Mouse (Mus musculus) large intestine, adult 2 months (tissue): Measurements from ENCODE around the gene Ifngr2. TPM values are rescaled to one million over a fixed set of nuclear protein-coding genes. Genes with fewer than 3 reads are reported as not detected.

Experiments
- DNase-seq: peaks from one replicate; pipeline ENCODE4 v3.0.0-alpha.2; 2012; ENCODE audit warnings: low read depth, low spot score
- WGBS: fragments of 180-500 bp; shearing (Covaris S2); methylation state at CpG from one replicate; pipeline ENCODE4 v1.1.7; 2018; 5-methylcytosine and 5-hydroxymethylcytosine counted together
- polyA plus RNA-seq: library from polyadenylated mRNA; depleted of rRNA; stranded (reverse); fragments of >200 nt; gene quantifications from 2 replicates; pipeline ENCODE4 v1.2.3, GENCODE M21; 2012

Gene Ifngr2
- polyA plus RNA-seq, 1 experiment, result 57.2 TPM

GRCm38 (mm10) chr16:91534477-91534876 lies 12.4 kb upstream of the Ifngr2 start:
- DNase-seq, result no peak
- 59% methylated on average over 13 of the region's 13 CpGs for WGBS

GRCm38 (mm10) chr16:91534888-91535287 lies 12.0 kb upstream of the Ifngr2 start:
- DNase-seq, result no peak
- 35% methylated on average over 6 of the region's 6 CpGs for WGBS

- 39% methylated on average over 6 of the region's 6 CpGs for WGBS
- no peak for DNase-seq
These were observed 10.5 kb upstream of the Ifngr2 start for GRCm38 (mm10) chr16:91536372-91536771.

GRCm38 (mm10) chr16:91537065-91537464 lies 9.8 kb upstream of the Ifngr2 start:
- 86% methylated on average over 3 of the region's 3 CpGs for WGBS
- no peak for DNase-seq

DNA sequence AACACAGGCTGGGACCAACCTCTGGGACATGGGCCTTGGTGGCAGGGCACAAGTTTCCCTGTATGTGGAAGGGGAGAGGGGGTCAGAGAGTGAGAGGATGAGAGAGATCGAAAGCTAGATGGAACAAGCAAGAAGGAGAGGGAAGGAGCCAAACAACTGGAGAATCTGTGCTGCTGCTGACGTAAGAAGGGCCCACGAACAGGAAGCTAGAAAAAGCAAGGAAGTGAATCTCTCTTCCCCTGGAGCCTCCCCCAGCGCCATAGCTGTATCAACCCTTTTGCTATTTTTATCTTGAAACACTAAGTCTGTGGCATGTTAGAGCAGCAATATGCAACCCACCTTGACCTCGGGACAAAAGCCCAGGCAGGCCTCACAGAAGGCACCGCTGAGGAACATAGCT lies 8.8 kb upstream of the Ifngr2 start:
- no peak for DNase-seq
- 72% methylated on average over 6 of the region's 6 CpGs for WGBS

DNA sequence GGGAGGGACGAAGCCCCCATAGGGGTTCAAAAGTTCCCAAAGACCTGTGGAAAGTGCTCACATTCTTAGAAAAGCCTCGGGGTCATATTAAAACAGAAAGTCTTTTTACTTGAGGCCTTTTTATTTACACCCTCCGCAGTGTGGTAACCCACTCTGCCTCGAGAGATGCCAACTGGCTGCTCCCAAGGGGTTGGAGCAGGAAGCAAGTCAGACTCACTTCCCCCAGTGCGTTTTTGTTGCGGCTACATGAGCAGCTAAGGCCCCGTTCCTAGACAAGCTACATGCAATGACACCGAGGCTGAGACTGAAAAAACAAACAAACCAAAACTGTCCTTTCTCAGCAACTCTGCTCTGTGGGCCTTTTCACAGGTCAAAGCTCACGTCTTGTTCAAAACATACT lies 8.4 kb upstream of the Ifngr2 start:
- DNase-seq, result no peak
- WGBS, result 68% methylated on average over 9 of the region's 9 CpGs

DNA sequence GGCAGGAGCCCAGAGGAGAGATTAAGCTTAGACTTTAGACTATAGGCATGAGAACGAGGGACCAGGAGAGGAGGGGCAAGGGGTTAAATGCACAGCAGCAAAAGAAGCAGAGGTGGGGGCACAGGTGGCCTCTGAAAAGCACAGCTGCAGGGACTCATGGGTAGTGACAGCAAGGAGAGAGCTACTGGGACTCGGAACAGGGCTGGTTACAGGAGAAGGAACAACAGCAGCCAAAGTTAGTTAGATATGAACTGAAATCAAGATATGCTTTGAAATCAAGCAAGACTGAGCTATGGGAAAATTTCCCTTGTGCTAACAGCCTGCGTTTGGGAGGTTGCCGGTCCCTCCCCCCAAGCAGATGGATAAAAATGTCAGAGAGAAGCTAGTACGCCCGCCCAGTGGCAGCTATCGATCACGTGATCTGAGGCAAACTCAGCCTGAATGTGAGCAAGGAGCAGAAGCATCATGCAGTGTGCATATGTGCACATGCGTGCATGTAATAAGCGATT lies 5.2 kb upstream of the Ifngr2 start:
- WGBS, result 32% methylated on average over 10 of the region's 10 CpGs
- DNase-seq, result no peak

DNA sequence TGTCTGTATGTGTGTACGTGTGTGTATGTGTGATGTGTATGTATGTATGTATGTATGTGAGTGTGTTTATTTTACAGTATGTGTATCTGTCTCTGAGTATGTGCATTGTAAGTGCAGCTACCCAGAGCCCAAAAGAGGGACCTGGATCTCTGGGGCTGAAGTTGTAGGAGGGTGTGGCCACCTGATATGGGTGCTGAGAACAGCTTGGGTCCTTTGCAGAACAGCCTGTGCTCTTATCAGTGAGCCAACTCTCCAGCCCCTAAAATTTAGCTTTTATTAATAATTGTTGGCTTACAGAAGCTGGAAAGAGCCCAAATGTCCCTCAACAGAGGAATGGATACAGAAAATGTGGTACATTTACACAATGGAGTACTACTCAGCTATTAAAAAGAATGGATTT lies 3.3 kb upstream of the Ifngr2 start:
- WGBS, result 98% methylated on average over 1 of the region's 1 CpGs

GRCm38 (mm10) chr16:91545597-91546281 lies 1.1 kb upstream of the Ifngr2 start:
- no peak for DNase-seq
- 52% methylated on average over 10 of the region's 10 CpGs for WGBS

More for the DNA sequence above, 3.3 kb upstream of the Ifngr2 start:
- no peak for DNase-seq

DNA sequence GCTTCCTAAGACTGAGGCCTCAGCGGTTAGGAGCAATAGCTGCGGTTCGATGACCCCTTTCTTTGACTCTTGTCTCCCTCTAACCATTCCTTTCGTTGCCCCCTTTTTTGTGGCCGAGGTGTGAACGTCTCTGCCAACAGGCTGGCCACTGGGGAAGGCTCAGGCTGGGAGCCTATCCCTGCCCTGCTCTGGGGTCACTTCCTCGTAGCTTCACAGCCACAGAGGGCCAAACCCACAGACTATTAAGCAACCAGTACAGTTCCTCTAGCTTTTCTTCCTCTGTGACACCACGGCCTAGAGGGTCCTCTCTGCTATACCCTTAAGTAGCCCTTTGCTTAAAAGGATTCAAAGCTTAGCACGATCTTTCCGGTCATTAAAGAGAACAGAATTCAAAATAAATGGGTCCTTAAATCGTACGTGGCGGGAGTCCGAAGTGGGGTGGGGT lies 459 bp upstream of the Ifngr2 start:
- no peak for DNase-seq

DNA sequence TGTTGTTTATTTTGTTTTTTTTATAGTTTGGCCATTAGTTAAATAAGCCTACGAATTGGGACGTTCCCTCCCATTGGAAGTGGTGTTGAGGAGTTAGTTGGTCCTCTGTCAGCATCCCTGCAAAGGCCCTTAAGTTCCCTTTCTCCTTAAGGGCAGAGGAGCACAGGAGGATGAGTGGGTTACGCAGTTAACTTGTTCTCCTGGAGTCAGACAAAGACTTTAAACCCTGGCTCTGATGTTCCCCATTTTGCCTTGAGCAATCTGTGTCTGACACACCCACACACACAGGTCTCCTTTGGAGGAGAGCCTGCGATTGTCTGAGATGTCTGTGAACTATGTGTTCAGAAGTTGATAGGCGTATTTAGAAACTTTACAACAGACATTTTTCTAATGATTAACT lies 1.1 kb downstream of the Ifngr2 start:
- no peak for DNase-seq
- WGBS, result 8% methylated on average over 5 of the region's 5 CpGs

More for the DNA sequence above, 459 bp upstream of the Ifngr2 start:
- 11% methylated on average over 14 of the region's 14 CpGs for WGBS

GRCm38 (mm10) chr16:91548586-91548985 lies 1.7 kb downstream of the Ifngr2 start:
- WGBS, result 14% methylated on average over 5 of the region's 5 CpGs

DNA sequence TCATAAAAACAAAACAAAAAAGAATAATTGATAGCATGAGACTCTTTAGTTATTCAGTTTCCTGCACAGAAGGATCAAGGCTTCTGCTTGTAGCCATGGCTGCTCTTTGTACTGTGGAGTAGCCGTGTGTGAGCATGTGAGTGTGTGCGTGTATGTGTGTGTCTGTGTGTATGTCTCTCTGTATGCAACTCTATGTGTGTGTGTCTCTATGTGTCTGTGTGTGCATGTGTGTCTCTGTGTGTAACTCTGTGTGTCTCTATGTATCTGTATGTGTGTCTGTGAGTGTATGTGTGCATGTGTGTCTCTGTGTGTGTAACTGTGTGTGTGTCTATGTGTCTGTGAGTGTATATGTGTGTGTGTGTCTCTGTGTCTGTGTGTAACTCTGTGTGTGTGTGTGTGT lies 2.1 kb downstream of the Ifngr2 start:
- 24% methylated on average over 2 of the region's 2 CpGs for WGBS
- DNase-seq, result no peak

More at GRCm38 (mm10) chr16:91548586-91548985, 1.7 kb downstream of the Ifngr2 start:
- no peak for DNase-seq

GRCm38 (mm10) chr16:91549616-91550015 lies 2.7 kb downstream of the Ifngr2 start:
- 34% methylated on average over 5 of the region's 5 CpGs for WGBS
- no peak for DNase-seq

GRCm38 (mm10) chr16:91551081-91551524 lies 4.2 kb downstream of the Ifngr2 start:
- 23% methylated on average over 10 of the region's 10 CpGs for WGBS
- DNase-seq, result no peak

DNA sequence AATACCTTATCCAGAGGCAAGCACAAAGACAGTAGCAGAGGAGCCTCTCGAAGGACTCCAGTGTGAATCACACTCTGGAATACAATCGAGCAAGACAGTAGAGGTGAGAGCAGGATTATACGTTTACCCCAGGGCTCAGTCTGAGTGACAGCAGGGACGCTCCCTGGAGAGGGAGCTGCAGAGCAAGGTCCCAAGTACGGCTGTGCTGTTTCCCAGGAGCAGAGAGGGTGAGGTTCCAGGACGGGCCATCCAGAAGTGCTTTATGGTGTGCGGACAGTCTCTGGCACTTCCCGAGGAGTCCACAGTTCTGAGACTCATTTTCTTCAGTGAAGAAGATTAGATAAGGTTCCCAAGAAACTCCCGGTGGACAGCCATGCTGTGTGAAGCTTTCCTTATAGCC lies 5.2 kb downstream of the Ifngr2 start:
- WGBS, result 28% methylated on average over 9 of the region's 9 CpGs
- DNase-seq, result no peak

- DNase-seq, result no peak
- 60% methylated on average over 12 of the region's 12 CpGs for WGBS
These were observed 6.8 kb downstream of the Ifngr2 start for GRCm38 (mm10) chr16:91553625-91554024.

DNA sequence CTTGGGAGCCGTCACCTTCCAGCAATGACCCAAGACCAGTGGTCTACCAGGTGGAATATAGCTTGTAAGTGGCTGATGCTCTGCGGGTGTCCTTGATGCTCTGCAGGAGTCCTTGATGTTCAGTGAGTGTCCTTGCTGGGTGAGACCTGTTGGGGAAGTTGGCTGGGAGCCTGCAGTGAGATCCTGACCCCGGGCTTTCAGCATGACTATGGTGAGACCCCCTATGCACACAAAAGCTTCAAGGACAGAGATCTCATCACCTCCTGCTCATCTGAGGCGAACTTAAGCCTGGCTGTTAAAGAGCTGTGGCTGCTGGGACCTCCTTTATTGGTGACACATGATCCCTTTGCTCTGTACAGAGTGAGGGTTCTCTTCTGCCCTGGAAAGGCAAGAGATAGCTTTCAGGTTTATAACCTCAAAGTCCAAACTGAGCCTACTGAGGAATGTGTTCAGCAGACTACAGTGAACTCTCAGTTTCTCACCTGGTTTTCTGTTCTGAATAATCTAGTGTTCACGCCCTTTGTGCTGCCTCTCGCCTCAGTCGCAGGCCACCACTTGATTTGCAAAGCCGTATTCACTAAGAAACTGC lies 8.2 kb downstream of the Ifngr2 start:
- 64% methylated on average over 8 of the region's 8 CpGs for WGBS
- DNase-seq, result no peak

DNA sequence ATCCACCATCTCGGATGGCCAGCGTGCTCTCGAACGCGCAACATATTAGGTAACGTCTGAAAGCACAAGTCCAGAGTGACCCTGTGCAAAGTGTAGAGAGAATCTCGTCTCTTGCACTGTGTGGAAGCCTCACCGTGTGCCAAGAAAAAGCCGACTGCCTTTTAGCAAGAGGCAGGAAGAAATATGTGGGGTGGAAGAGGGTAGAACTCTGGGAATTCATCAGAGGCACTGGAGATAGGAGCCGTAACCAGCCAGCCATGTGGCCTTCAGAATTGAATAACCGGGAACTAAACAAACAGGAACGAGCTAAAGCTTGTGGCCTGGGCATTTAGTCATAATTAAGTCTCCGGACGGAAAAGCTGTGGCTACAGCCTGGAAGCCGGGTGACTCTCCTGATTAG lies 9.8 kb downstream of the Ifngr2 start:
- DNase-seq, result no peak
- 88% methylated on average over 15 of the region's 15 CpGs for WGBS

GRCm38 (mm10) chr16:91557214-91557613 lies 10.3 kb downstream of the Ifngr2 start:
- 91% methylated on average over 7 of the region's 7 CpGs for WGBS
- no peak for DNase-seq

GRCm38 (mm10) chr16:91557693-91558092 lies 10.8 kb downstream of the Ifngr2 start:
- WGBS, result 69% methylated on average over 15 of the region's 15 CpGs
- no peak for DNase-seq
